Mouse (Mus musculus): ENCODE results near the gene Tmem41b. TPM values are rescaled to one million over a fixed set of nuclear protein-coding genes. Genes with fewer than 3 reads are reported as not detected.

Gene Tmem41b
- polyA plus RNA-seq (2012), result 13.9 and 15.9 TPM in 2 replicates

GRCm38 (mm10) chr7:109986775-109987174 is at the start of gene Tmem41b:
TSS of gene Tmem41b (minus strand) at chr7:109986929.

DNA sequence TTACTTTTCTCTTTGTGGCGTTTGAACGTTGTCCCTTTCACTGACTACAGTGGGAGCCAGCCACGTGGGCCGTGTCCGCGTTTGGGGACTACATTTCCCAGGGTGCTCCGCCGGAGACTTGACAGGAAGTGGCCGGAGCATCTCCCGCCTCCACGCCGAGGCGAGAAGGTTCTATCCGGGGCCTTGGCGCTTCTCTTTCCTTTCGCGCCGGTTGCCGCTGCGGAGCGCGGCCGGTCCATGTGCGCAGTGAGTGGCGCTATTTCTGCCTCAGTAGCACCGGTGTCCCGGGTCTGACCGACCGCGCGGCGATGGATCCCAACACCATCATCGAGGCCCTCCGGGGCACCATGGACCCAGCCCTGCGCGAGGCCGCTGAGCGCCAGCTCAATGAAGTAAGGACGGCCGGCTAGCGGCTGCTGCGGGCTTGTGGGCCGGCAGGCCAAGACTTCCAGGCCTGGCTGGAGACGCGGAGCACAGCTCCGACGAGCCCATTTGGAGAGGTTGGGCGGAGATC is 31.4 kb upstream of the Tmem41b start, which contains the start of gene Ipo7:
Ipo7 (plus strand) TSS at position 158 of the 514 bp plus-strand sequence.

DNA sequence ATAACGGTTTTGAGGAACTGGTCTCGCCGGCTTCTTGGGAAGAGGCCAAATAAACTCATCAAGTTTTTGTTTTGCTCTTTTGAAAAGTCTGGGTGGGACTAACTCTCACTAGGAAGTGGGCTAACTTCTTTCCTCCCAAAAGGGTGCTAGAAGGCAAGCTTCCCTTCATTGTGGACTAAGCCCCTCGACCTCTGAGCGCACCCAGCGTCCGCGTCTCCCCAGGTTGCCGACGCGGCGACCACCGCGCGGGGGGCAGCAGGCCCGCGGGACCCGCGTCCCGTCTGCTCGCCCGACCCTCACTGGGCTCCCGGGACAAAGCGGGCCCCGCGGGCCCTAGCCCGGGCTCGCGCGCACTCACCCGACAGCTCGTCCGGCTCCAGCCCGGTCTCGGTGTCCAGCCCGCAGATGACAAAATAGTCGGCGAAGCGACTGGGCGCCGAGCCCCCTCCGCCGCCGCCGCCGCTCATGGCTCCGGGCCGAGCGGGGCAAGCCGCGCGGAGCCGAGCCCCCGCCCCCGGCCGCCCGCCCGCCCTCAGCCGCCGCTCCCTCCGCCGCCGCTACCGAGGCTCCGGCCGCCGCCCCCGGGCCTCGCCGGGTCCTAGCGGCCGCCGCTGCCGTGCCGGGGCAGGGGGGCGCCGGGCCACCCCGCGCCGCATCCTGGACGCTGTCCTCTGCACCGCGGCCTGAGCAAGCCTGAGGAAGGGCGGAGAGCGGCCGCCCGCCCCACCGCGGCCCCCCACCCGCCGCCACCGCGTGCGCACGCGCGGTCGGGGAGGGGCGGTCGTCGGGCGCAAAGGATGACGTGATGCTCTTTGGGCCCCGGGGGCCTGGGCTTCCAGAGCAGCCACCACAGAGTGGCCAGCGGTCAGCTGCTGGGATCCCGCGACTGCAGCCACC is 26.8 kb downstream of the Tmem41b start, which contains the start of gene Dennd5a:
Dennd5a (minus strand) TSS at position 755 of the 897 bp plus-strand sequence.

Other genes with a start within 250 kb of the Tmem41b start
- gene Tmem9b, start 234.1 kb downstream of the Tmem41b start, polyA plus RNA-seq (2012), result 5.2 and 5.7 TPM in 2 replicates
- gene Nrip3, start 204.9 kb downstream of the Tmem41b start, polyA plus RNA-seq (2012), result 0.03 and 0.38 TPM in 2 replicates
- gene Scube2, start 121.2 kb downstream of the Tmem41b start, polyA plus RNA-seq (2012), result not detected in 2 replicates
- 15.4 and 20.4 TPM in 2 replicates for gene Dennd5a, start 26.5 kb downstream of the Tmem41b start, polyA plus RNA-seq (2012)
- 79.8 and 80.2 TPM in 2 replicates for gene Ipo7, start 31.3 kb upstream of the Tmem41b start, polyA plus RNA-seq (2012)
- gene Zfp143, start 74.3 kb upstream of the Tmem41b start, polyA plus RNA-seq (2012), result 0.83 and 1.1 TPM in 2 replicates
- 30.9 and 32.7 TPM in 2 replicates for gene Wee1, start 135.1 kb upstream of the Tmem41b start, polyA plus RNA-seq (2012)
- gene Swap70, start 234.8 kb upstream of the Tmem41b start, polyA plus RNA-seq (2012), result 21.9 and 28.1 TPM in 2 replicates

Data from megakaryocyte-erythroid progenitor cell, adult 5 weeks (primary cell).